Mouse (Mus musculus): ENCODE results near the gene Man1c1.

Gene Man1c1

GRCm38 (mm10) chr4:134674970-134675369 is 29.1 kb downstream of the Man1c1 start:
- DNase-seq (ENCODE audit: low spot score in 2 of 2): no peak

GRCm38 (mm10) chr4:134673882-134674463 is 30.1 kb downstream of the Man1c1 start:
- peak in 1 of 2 experiments; percentile 45 for DNase-seq (ENCODE audit: low spot score in 2 of 2)

- DNase-seq (ENCODE audit: low spot score in 2 of 2): no peak
These were observed 30.9 kb downstream of the Man1c1 start for GRCm38 (mm10) chr4:134673151-134673550.

GRCm38 (mm10) chr4:134672326-134672725 is 31.8 kb downstream of the Man1c1 start:
- no peak for DNase-seq (ENCODE audit: low spot score in 2 of 2)

GRCm38 (mm10) chr4:134671660-134672173 is 32.4 kb downstream of the Man1c1 start:
- no peak for DNase-seq (ENCODE audit: low spot score in 2 of 2)

GRCm38 (mm10) chr4:134669742-134670354 is 34.2 kb downstream of the Man1c1 start:
- no peak for DNase-seq (ENCODE audit: low spot score in 2 of 2)

GRCm38 (mm10) chr4:134668355-134669028 is 35.6 kb downstream of the Man1c1 start:
- DNase-seq (ENCODE audit: low spot score in 2 of 2): no peak

- DNase-seq (ENCODE audit: low spot score in 2 of 2): no peak
These were observed 37.7 kb downstream of the Man1c1 start for GRCm38 (mm10) chr4:134666391-134666790.

- no peak for DNase-seq (ENCODE audit: low spot score in 2 of 2)
These were observed 41.0 kb downstream of the Man1c1 start for GRCm38 (mm10) chr4:134663052-134663451.

- DNase-seq (ENCODE audit: low spot score in 2 of 2): no peak
These were observed 43.4 kb downstream of the Man1c1 start for GRCm38 (mm10) chr4:134660630-134661183.

- no peak for DNase-seq (ENCODE audit: low spot score in 2 of 2)
These were observed 44.5 kb downstream of the Man1c1 start for GRCm38 (mm10) chr4:134659354-134660301.

GRCm38 (mm10) chr4:134657473-134657872 is 46.6 kb downstream of the Man1c1 start:
- DNase-seq (ENCODE audit: low spot score in 2 of 2): no peak

- no peak for DNase-seq (ENCODE audit: low spot score in 2 of 2)
These were observed 49.7 kb downstream of the Man1c1 start for GRCm38 (mm10) chr4:134654391-134654790.

GRCm38 (mm10) chr4:134652720-134653119 is 51.4 kb downstream of the Man1c1 start:
- no peak for DNase-seq (ENCODE audit: low spot score in 2 of 2)

- no peak for DNase-seq (ENCODE audit: low spot score in 2 of 2)
These were observed 51.9 kb downstream of the Man1c1 start for GRCm38 (mm10) chr4:134652151-134652550.

- DNase-seq (ENCODE audit: low spot score in 2 of 2): no peak
These were observed 52.7 kb downstream of the Man1c1 start for GRCm38 (mm10) chr4:134651358-134651757.

GRCm38 (mm10) chr4:134645042-134645948 is 58.8 kb downstream of the Man1c1 start:
- DNase-seq (ENCODE audit: low spot score in 2 of 2): peak; percentile 42 to 72

- DNase-seq (ENCODE audit: low spot score in 2 of 2): no peak
These were observed 59.7 kb downstream of the Man1c1 start for GRCm38 (mm10) chr4:134644410-134644809.

- peak; percentile 50 to 67 for DNase-seq (ENCODE audit: low spot score in 2 of 2)
These were observed 62.2 kb downstream of the Man1c1 start for GRCm38 (mm10) chr4:134641711-134642516.

Data from frontal cortex, postnatal 36 days (tissue).